Mouse (Mus musculus): ENCODE results near the gene Zfp286.

Gene Zfp286

DNA sequence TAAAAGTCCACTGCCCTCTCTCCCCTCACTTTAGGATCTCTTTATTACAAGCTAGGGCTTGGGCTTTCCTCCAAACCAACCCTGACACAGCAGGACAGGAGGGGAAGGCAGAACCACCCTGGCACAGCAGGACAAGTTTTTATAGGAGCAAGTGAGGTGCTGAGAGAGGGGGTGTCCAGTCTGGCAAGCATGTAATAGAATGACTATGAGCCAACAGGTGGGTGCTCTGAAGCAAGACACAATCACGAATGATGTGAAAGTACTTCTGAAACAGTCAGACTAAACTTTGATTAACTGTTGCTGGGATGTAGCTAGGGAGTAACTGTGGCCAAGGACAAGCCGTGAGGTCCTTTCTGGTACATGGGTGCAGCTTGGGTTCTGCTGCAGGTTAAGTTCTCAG, 83.1 kb downstream of the Zfp286 start:
- CTCF ChIA-PET = no interaction called here

Data from spleen, embryonic (tissue).